In genomic region chr17:75033872-75034615, GRCm38 (mm10) we compare ENCODE assay signal across 22 mouse cellular contexts. TPM values are rescaled to one million over a fixed set of nuclear protein-coding genes. Genes with fewer than 3 reads are reported as not detected.
DNase-seq lines count a peak whose midpoint lies in the region; ATAC-seq and TF ChIP-seq lines count a peak whose summit lies in the region.
"Had no signal": no experiment of that assay in that cellular context is flagged by ENCODE, and none has a peak within 500 bp of the region (broad histone marks: within the 10 kb centered on the region; RNA-seq: fewer than 3 reads in every experiment).

No protein-coding gene starts in this region.

- TF ChIP-seq CTCF in gastrocnemius, adult 2 months (IDR thresholded peaks at IDR 0.05): no peak
- no peak for TF ChIP-seq CTCF in lung, adult 2 months (IDR thresholded peaks at IDR 0.05; ENCODE audit: insufficient read depth, low read length)

- no peaks in the 10 kb centered on the region for H3K36me3 ChIP-seq in lung, embryonic 15.5 days
- H3K36me3 ChIP-seq: embryonic facial prominence, embryonic 12.5 days; G1E; hindbrain, embryonic 13.5 days had no signal

- 49% methylated on average over 21 of the region's 21 CpGs for WGBS in lung, embryonic 15.5 days
- 70% methylated on average over 21 of the region's 21 CpGs for WGBS in lung, adult 2 months

- TF ChIP-seq POLR2A in lung, adult 2 months (IDR thresholded peaks at IDR 0.05; ENCODE audit: borderline replicate concordance, extremely low read depth, low read depth, low read length): no peak

- intact Hi-C loops in gastrocnemius, adult 2 months (cut with DNase I): no loop called here
- intact Hi-C loops in gastrocnemius, postnatal 14 days (cut with DNase I; ENCODE audit: low total_unique reads): no loop called here

- no peak overlapping the region for H3K4me3 ChIP-seq in gastrocnemius, adult 2 months
- no peak overlapping the region for H3K4me3 ChIP-seq in lung, embryonic 15.5 days
- no peak overlapping the region for H3K4me3 ChIP-seq in lung, adult 2 months (replicated peaks; ENCODE audit: extremely low read depth, low read depth, low read length)
- H3K4me3 ChIP-seq: embryonic facial prominence, embryonic 12.5 days; forebrain, embryonic 13.5 days; heart, embryonic 10.5 days; hindbrain, embryonic 13.5 days had no signal

- peaks cover 9% of the 10 kb centered on the region; the same call in 1 of the 2 replicates for H3K27me3 ChIP-seq in lung, embryonic 15.5 days
- H3K27me3 ChIP-seq: embryonic facial prominence, embryonic 12.5 days; forebrain, embryonic 13.5 days; hindbrain, embryonic 13.5 days had no signal

- no peak for DNase-seq in gastrocnemius, adult 2 months
- DNase-seq in gastrocnemius, postnatal 14 days: no peak
- no peak for DNase-seq in lung, adult 2 months
- DNase-seq in lung, postnatal 10 days: peak; percentile 35
- peak; percentile 9 to 41 for DNase-seq in lung, postnatal 4 days
- DNase-seq in kidney, adult 11 months: no peak
- no peak for DNase-seq in left cerebral cortex, adult 11 months (ENCODE audit: low spot score)
- DNase-seq: adrenal gland, postnatal 14 days; cerebellum, adult 11-12 months; cerebellum, adult 9-10 months; cerebellum, postnatal 25 days; gastrocnemius, postnatal 25 days; heart, adult 18-20 months; heart, postnatal 10 days had no signal

- H3K9me3 ChIP-seq in lung, embryonic 15.5 days: no peaks in the 10 kb centered on the region
- H3K9me3 ChIP-seq: embryonic facial prominence, embryonic 12.5 days; forebrain, embryonic 13.5 days; G1E; heart, embryonic 10.5 days; hindbrain, embryonic 13.5 days had no signal

- peak overlapping the region; percentile 12; the same call in 1 of the 2 replicates for H3K27ac ChIP-seq in gastrocnemius, adult 2 months
- no peak overlapping the region for H3K27ac ChIP-seq in lung, embryonic 15.5 days
- H3K27ac ChIP-seq: embryonic facial prominence, embryonic 12.5 days; forebrain, embryonic 13.5 days; heart, embryonic 10.5 days; hindbrain, embryonic 13.5 days; hindbrain, postnatal 0 days had no signal

- H3K4me1 ChIP-seq in lung, embryonic 15.5 days: no peaks in the 10 kb centered on the region
- peaks cover 4% of the 10 kb centered on the region for H3K4me1 ChIP-seq in lung, adult 2 months (ENCODE audit: control insufficient read depth, insufficient read depth, low read length)
- H3K4me1 ChIP-seq: embryonic facial prominence, embryonic 12.5 days; forebrain, embryonic 13.5 days; hindbrain, embryonic 13.5 days had no signal

- ATAC-seq in lung, embryonic 15.5 days (ENCODE audit: borderline replicate concordance, extremely low read depth, low FRiP score, low TSS enrichment): peak; percentile 67; the same call in 1 of the 2 replicates
- ATAC-seq: CD4-positive, CD25-positive, alpha-beta regulatory T cell, adult 4 months; forebrain, embryonic 13.5 days; hindbrain, postnatal 0 days had no signal

- H3K9ac ChIP-seq in lung, embryonic 15.5 days: no peak overlapping the region
- H3K9ac ChIP-seq: embryonic facial prominence, embryonic 12.5 days; forebrain, embryonic 13.5 days; hindbrain, embryonic 13.5 days had no signal

- no peak overlapping the region for H3K4me2 ChIP-seq in lung, embryonic 15.5 days
- H3K4me2 ChIP-seq: embryonic facial prominence, embryonic 12.5 days; forebrain, embryonic 13.5 days; hindbrain, embryonic 13.5 days had no signal

RNA-seq across cellular contexts. Expression of gene Ltbp1, which starts 28.7 kb away (rescaled TPM):
- total RNA-seq in gastrocnemius, adult 2 months (2021): 10 to 100 TPM in 1 of 2 experiments, 1 to 10 TPM in 1; 8.9 to 11.0 TPM
- total RNA-seq in gastrocnemius, postnatal 14 days (2021): 10 to 100 TPM; 18.4 to 18.7 TPM
- 28.3 and 29.0 TPM in 2 replicates for polyA plus RNA-seq in lung, embryonic 15.5 days (2015; fragmentation: Nextera tagmentation; extraction: Ambion mirVana)
- polyA plus RNA-seq in lung, adult 2 months (2012; rRNA removed): 20.3 and 27.7 TPM in 2 replicates
- polyA plus RNA-seq: G1E had no signal

Comparison
In these comparisons a context has a peak if more than half of its experiments do, and no peak if none do; other contexts are left out.
1. DNase-seq: peak in lung, postnatal 10 days (single experiment) and lung, postnatal 4 days (2 of 2); none in gastrocnemius, adult 2 months (single experiment), gastrocnemius, postnatal 14 days (single experiment), lung, adult 2 months (single experiment), kidney, adult 11 months (single experiment) and left cerebral cortex, adult 11 months (single experiment).